Mouse (Mus musculus): ENCODE measurements at regions not wholly inside any gene's neighbourhood (a gene's known extent, or its start where the extent isn't known, plus 50 kb on each side); places are given as distances from the start of the nearest gene placed in this dataset.

GRCm38 (mm10) chr2:106101002-106101401, 97.7 kb upstream of the Dnajc24 start:
- ChIA-PET CTCF (no interaction called here), POLR2A (no interaction called here)

- ChIA-PET POLR2A (no interaction called here), CTCF (interaction anchor here in 1 of 4 experiments (0.6 kb wide), 1 partner anchor 128 kb away, joined by 5 read pairs; no protein-coding TSS in a partner anchor)
Observed at GRCm38 (mm10) chr2:106086121-106086520, 82.8 kb upstream of the Dnajc24 start.

GRCm38 (mm10) chr2:106083801-106084800, 80.8 kb upstream of the Dnajc24 start:
- CTCF ChIA-PET: interaction anchor here in 2 of 4 experiments (0.6 to 0.7 kb wide), 3 partner anchors 228 to 772 kb away, joined by 3 to 5 read pairs (median 3); no protein-coding TSS in a partner anchor
- POLR2A ChIA-PET: no interaction called here

- POLR2A ChIA-PET: no interaction called here
- CTCF ChIA-PET: interaction anchor here in 1 of 4 experiments (0.6 kb wide), 1 partner anchor 126 kb away, joined by 3 read pairs; no protein-coding TSS in a partner anchor
Observed at GRCm38 (mm10) chr2:106083001-106083400, 79.7 kb upstream of the Dnajc24 start.

GRCm38 (mm10) chr2:106081951-106082350, 78.6 kb upstream of the Dnajc24 start:
- ChIA-PET CTCF (interaction anchor here (0.6 to 1.1 kb wide), 19 partner anchors 11 to 755 kb away, joined by 3 to 11 read pairs (median 5); no protein-coding TSS in a partner anchor), POLR2A (no interaction called here)

GRCm38 (mm10) chr2:106080626-106081025, 77.3 kb upstream of the Dnajc24 start:
- POLR2A ChIA-PET: no interaction called here
- CTCF ChIA-PET: interaction anchor here in 1 of 4 experiments (1.4 kb wide), 1 partner anchor 10 kb away, joined by 3 read pairs; no protein-coding TSS in a partner anchor

- ChIA-PET CTCF (no interaction called here), POLR2A (no interaction called here)
Observed at GRCm38 (mm10) chr2:106078591-106078990, 75.2 kb upstream of the Dnajc24 start.

GRCm38 (mm10) chr2:106074441-106074840, 71.1 kb upstream of the Dnajc24 start:
- POLR2A ChIA-PET: interaction anchor here in 1 of 4 experiments (0.8 to 1.1 kb wide), 2 partner anchors 33 to 321 kb away, joined by 5 read pairs; no protein-coding TSS in a partner anchor
- CTCF ChIA-PET: no interaction called here

- POLR2A ChIA-PET: no interaction called here
- CTCF ChIA-PET: no interaction called here
Observed at GRCm38 (mm10) chr2:106064316-106064715, 61.0 kb upstream of the Dnajc24 start.
